Mouse (Mus musculus): Measurements from ENCODE around the gene Plekha6. TPM values are rescaled to one million over a fixed set of nuclear protein-coding genes. Genes with fewer than 3 reads are reported as not detected.

Gene Plekha6
- total and polyA plus RNA-seq, 2 experiments from 2014 or later: 11.9 to 49.3 TPM

- Histone ChIP-seq H3K9me3 (ENCODE audit: low read length) (no peaks in the 10 kb centered on the region), H3K27ac (ENCODE audit: low read depth, low read length) (no peak overlapping the region), H3K9ac (replicated peaks; ENCODE audit: low read length, poor library complexity, severe bottlenecking) (no peak overlapping the region), H3K4me1 (ENCODE audit: insufficient read depth, low read length) (peaks cover 11% of the 10 kb centered on the region), H3K36me3 (ENCODE audit: insufficient read depth, low read length) (0 out of 2 replicates have a peak, but pooled peaks cover 3% of the 10 kb centered on the region), H3K4me3 (ENCODE audit: low read depth, low read length) (no peak overlapping the region), H3K4me2 (ENCODE audit: low read depth, low read length, poor library complexity, severe bottlenecking) (no peak overlapping the region), H3K27me3 (ENCODE audit: insufficient read depth, low read length) (no peaks in the 10 kb centered on the region)
- no peak for DNase-seq (ENCODE audit: low spot score)
- TF ChIP-seq CTCF (IDR thresholded peaks at IDR 0.05): no peak
- WGBS: 37% methylated on average over 9 of the region's 9 CpGs
- ATAC-seq (ENCODE audit: low FRiP score): no peak
Observed at GRCm38 (mm10) chr1:133254856-133255764, 91.1 kb downstream of the Plekha6 start.

GRCm38 (mm10) chr1:133255776-133256175, 91.8 kb downstream of the Plekha6 start:
- Histone ChIP-seq H3K27ac (ENCODE audit: low read depth, low read length) (no peak overlapping the region), H3K4me2 (ENCODE audit: low read depth, low read length, poor library complexity, severe bottlenecking) (no peak overlapping the region), H3K4me3 (ENCODE audit: low read depth, low read length) (no peak overlapping the region), H3K9ac (replicated peaks; ENCODE audit: low read length, poor library complexity, severe bottlenecking) (no peak overlapping the region), H3K9me3 (ENCODE audit: low read length) (no peaks in the 10 kb centered on the region), H3K27me3 (ENCODE audit: insufficient read depth, low read length) (no peaks in the 10 kb centered on the region), H3K36me3 (ENCODE audit: insufficient read depth, low read length) (0 out of 2 replicates have a peak, but pooled peaks cover 5% of the 10 kb centered on the region), H3K4me1 (ENCODE audit: insufficient read depth, low read length) (peaks cover 11% of the 10 kb centered on the region)
- WGBS: 50% methylated on average over 5 of the region's 5 CpGs
- no peak for TF ChIP-seq CTCF (IDR thresholded peaks at IDR 0.05)
- ATAC-seq (ENCODE audit: low FRiP score) (no peak), DNase-seq (ENCODE audit: low spot score) (no peak)

- no peak for TF ChIP-seq CTCF (IDR thresholded peaks at IDR 0.05)
- Histone ChIP-seq H3K36me3 (ENCODE audit: insufficient read depth, low read length) (0 out of 2 replicates have a peak, but pooled peaks cover 5% of the 10 kb centered on the region), H3K9ac (replicated peaks; ENCODE audit: low read length, poor library complexity, severe bottlenecking) (peak overlapping the region; percentile 36; the same call in 1 of the 2 replicates), H3K27me3 (ENCODE audit: insufficient read depth, low read length) (no peaks in the 10 kb centered on the region), H3K4me3 (ENCODE audit: low read depth, low read length) (no peak overlapping the region), H3K27ac (ENCODE audit: low read depth, low read length) (no peak overlapping the region), H3K9me3 (ENCODE audit: low read length) (no peaks in the 10 kb centered on the region), H3K4me2 (ENCODE audit: low read depth, low read length, poor library complexity, severe bottlenecking) (no peak overlapping the region), H3K4me1 (ENCODE audit: insufficient read depth, low read length) (peaks cover 11% of the 10 kb centered on the region)
- DNase-seq (ENCODE audit: low spot score) (no peak), ATAC-seq (ENCODE audit: low FRiP score) (no peak)
- WGBS: 70% methylated on average over 8 of the region's 8 CpGs
Observed at GRCm38 (mm10) chr1:133256347-133256746, 92.3 kb downstream of the Plekha6 start.

DNA sequence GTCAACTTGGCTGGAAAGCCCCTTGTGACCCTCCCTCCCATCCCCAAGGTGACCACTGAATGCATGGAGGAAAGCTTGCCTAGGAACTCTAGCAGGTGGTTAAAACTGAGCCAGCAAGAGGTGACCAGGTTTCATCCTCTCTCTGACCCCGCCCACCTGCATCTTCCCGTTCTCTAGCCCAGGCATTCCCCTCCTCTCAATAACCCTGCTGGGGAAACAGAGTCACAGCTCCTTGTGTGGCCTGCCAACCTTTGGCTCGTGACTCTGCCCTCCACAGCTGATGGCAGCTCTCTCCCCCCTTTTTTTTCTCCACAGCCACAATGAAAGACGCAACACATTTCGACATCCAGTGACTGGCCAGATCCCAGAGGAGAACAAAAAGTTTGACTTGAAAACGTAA, 94.7 kb downstream of the Plekha6 start:
- no peak for DNase-seq (ENCODE audit: low spot score)
- H3K36me3 ChIP-seq (ENCODE audit: insufficient read depth, low read length): peaks cover 13% of the 10 kb centered on the region
- H3K27ac ChIP-seq (ENCODE audit: low read depth, low read length): no peak overlapping the region
- no peak overlapping the region for H3K4me3 ChIP-seq (ENCODE audit: low read depth, low read length)
- no peaks in the 10 kb centered on the region for H3K27me3 ChIP-seq (ENCODE audit: insufficient read depth, low read length)
- no peak for TF ChIP-seq CTCF (IDR thresholded peaks at IDR 0.05)
- 62% methylated on average over 6 of the region's 6 CpGs for WGBS
- peaks cover 5% of the 10 kb centered on the region; the same call in 1 of the 2 replicates for H3K4me1 ChIP-seq (ENCODE audit: insufficient read depth, low read length)
- ATAC-seq (ENCODE audit: low FRiP score): no peak
- no peak overlapping the region for H3K9ac ChIP-seq (replicated peaks; ENCODE audit: low read length, poor library complexity, severe bottlenecking)
- no peaks in the 10 kb centered on the region for H3K9me3 ChIP-seq (ENCODE audit: low read length)
- no peak overlapping the region for H3K4me2 ChIP-seq (ENCODE audit: low read depth, low read length, poor library complexity, severe bottlenecking)

GRCm38 (mm10) chr1:133262628-133263027, 98.6 kb downstream of the Plekha6 start:
- no peaks in the 10 kb centered on the region for H3K9me3 ChIP-seq (ENCODE audit: low read length)
- no peak overlapping the region for H3K9ac ChIP-seq (replicated peaks; ENCODE audit: low read length, poor library complexity, severe bottlenecking)
- no peaks in the 10 kb centered on the region for H3K27me3 ChIP-seq (ENCODE audit: insufficient read depth, low read length)
- H3K4me1 ChIP-seq (ENCODE audit: insufficient read depth, low read length): no peaks in the 10 kb centered on the region
- H3K36me3 ChIP-seq (ENCODE audit: insufficient read depth, low read length): peaks cover 25% of the 10 kb centered on the region
- no peak overlapping the region for H3K4me2 ChIP-seq (ENCODE audit: low read depth, low read length, poor library complexity, severe bottlenecking)
- H3K4me3 ChIP-seq (ENCODE audit: low read depth, low read length): no peak overlapping the region
- no peak for TF ChIP-seq CTCF (IDR thresholded peaks at IDR 0.05)
- ATAC-seq (ENCODE audit: low FRiP score) (no peak), DNase-seq (ENCODE audit: low spot score) (no peak)
- H3K27ac ChIP-seq (ENCODE audit: low read depth, low read length): no peak overlapping the region
- 82% methylated on average over 6 of the region's 6 CpGs for WGBS

DNA sequence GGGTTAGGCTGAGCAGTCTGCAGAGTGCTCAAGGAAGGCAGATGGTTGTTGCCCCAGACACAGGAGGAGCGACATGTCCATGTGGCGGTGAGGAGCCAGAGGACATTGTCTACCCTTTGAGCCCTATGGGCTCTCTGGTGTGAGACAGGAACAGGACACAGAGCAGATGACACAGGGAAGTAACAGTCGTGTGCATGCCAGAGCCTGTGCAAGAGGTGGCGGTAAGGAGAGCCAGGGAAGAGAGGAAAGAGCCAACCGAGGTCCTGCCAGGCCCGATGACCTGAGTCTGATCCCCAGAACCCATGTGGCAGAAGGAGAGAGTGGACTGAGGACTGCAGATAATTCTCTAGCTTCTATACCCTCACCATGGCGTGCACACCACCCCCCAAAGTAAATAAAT, 99.1 kb downstream of the Plekha6 start:
- TF ChIP-seq CTCF (IDR thresholded peaks at IDR 0.05): no peak
- no peaks in the 10 kb centered on the region for H3K4me1 ChIP-seq (ENCODE audit: insufficient read depth, low read length)
- WGBS: 88% methylated on average over 7 of the region's 7 CpGs
- DNase-seq (ENCODE audit: low spot score): no peak
- no peak for ATAC-seq (ENCODE audit: low FRiP score)
- H3K4me2 ChIP-seq (ENCODE audit: low read depth, low read length, poor library complexity, severe bottlenecking): no peak overlapping the region
- peaks cover 25% of the 10 kb centered on the region for H3K36me3 ChIP-seq (ENCODE audit: insufficient read depth, low read length)
- H3K9ac ChIP-seq (replicated peaks; ENCODE audit: low read length, poor library complexity, severe bottlenecking): no peak overlapping the region
- H3K9me3 ChIP-seq (ENCODE audit: low read length): no peaks in the 10 kb centered on the region
- H3K27me3 ChIP-seq (ENCODE audit: insufficient read depth, low read length): no peaks in the 10 kb centered on the region
- H3K27ac ChIP-seq (ENCODE audit: low read depth, low read length): no peak overlapping the region
- H3K4me3 ChIP-seq (ENCODE audit: low read depth, low read length): no peak overlapping the region

Data from midbrain, postnatal 0 days (tissue).